Mouse (Mus musculus) hindbrain, postnatal 0 days (tissue): ENCODE data around the gene Setx. TPM values are rescaled to one million over a fixed set of nuclear protein-coding genes. Genes with fewer than 3 reads are reported as not detected.

Source experiments
- ATAC-seq: fragments of 200-750 bp; cut with Nextera tagmentation; 2 replicates; pipeline ENCODE4 v1.8.0; 2017; ENCODE audit warnings: mild to moderate bottlenecking, moderate TSS enrichment, moderate library complexity
- DNase-seq: peaks from one replicate; pipeline ENCODE4 v3.0.0-alpha.2; 2015; ENCODE audit warnings: low spot score
- H3K27ac ChIP-seq: fragments of 300-500 bp; sonication (generic); 2 replicates; pipeline ENCODE4 v1.5.1; 2014; ENCODE audit warnings: mild to moderate bottlenecking
- H3K27me3 ChIP-seq: fragments of 300-500 bp; sonication (generic); 2 replicates; pipeline ENCODE4 v1.6.1; 2014; ENCODE audit warnings: low read length, mixed read lengths; ENCODE audit not compliant: insufficient read depth
- H3K36me3 ChIP-seq: fragments of 300-500 bp; sonication (generic); 2 replicates; pipeline ENCODE4 v1.6.1; 2014; ENCODE audit warnings: low read length, mixed read lengths; ENCODE audit not compliant: insufficient read depth
- H3K4me1 ChIP-seq: fragments of 300-500 bp; sonication (generic); 2 replicates; pipeline ENCODE4 v1.6.1; 2014; ENCODE audit warnings: antibody characterized with exemption, low read length, mixed read lengths; ENCODE audit not compliant: insufficient read depth
- H3K4me2 ChIP-seq: fragments of 300-500 bp; sonication (generic); 2 replicates; pipeline ENCODE4 v1.6.1; 2014; ENCODE audit warnings: low read depth, mild to moderate bottlenecking, low read length, moderate library complexity, mixed read lengths
- H3K4me3 ChIP-seq: fragments of 300-500 bp; sonication (generic); 2 replicates; pipeline ENCODE4 v1.5.1; 2014; ENCODE audit warnings: low read length
- H3K9ac ChIP-seq: fragments of 300-500 bp; sonication (generic); replicated peaks from 2 replicates; pipeline ENCODE4 v1.6.1; 2014; ENCODE audit warnings: mild to moderate bottlenecking, low read length, moderate library complexity, mixed read lengths
- H3K9me3 ChIP-seq: fragments of 300-500 bp; sonication (generic); 2 replicates; pipeline ENCODE4 v1.6.1; 2016; ENCODE audit warnings: low read length, mixed read lengths
- CTCF ChIP-seq: IDR thresholded peaks from 2 replicates; pipeline ENCODE4 v1.5.1; 2016; ENCODE audit warnings: antibody characterized with exemption, control low read depth, low read depth
- WGBS: fragments of 180-500 bp; shearing (Covaris S2); extraction: QIAGEN DNeasy Blood & Tissue Kit; methylation state at CpG from one replicate; pipeline ENCODE4 v1.1.7; 2014; 5-methylcytosine and 5-hydroxymethylcytosine counted together
- polyA plus RNA-seq: library from polyadenylated mRNA; unstranded; fragments of >200 nt; fragmentation: Nextera tagmentation; extraction: Ambion mirVana; gene quantifications from 2 replicates; pipeline ENCODE4 v1.2.1, GENCODE M21; 2015
- total RNA-seq: library from RNA; depleted of rRNA; stranded (reverse); fragments of >200 nt; gene quantifications from 2 replicates; pipeline ENCODE4 v1.2.3, GENCODE M21; 2014; rRNA removed

Setx gene
- total and polyA plus RNA-seq, 2 experiments from 2014 or later = 15.2 to 31.1 TPM

DNA sequence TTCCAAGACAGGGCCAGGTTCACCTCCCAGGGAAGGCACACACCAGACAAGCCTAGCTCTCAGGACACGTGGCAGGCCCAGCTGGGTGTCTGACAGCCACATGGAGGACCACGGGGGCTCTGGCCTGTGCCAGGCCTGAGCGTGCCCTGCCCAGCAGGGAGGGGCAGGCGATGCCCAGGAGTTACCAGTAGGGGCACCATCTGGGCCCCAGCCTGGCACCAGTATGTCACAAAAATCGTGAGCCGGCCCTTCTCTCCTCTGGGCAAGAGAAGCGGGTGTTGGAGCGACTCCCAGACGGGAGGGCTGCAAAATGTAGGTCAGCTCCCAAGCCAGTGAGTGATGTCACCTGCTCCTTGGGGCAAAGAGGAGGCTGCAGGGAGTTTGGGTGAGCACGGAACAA is 93.9 kb downstream of the Setx start:
- peak; percentile 88 for DNase-seq
- peak; percentile 90 for ATAC-seq
- no peaks in the 10 kb centered on the region for H3K27me3 ChIP-seq
- no peaks in the 10 kb centered on the region for H3K36me3 ChIP-seq
- WGBS = 28% methylated on average over 10 of the region's 10 CpGs
- H3K4me3 ChIP-seq = no peak overlapping the region
- no peak overlapping the region for H3K9ac ChIP-seq
- H3K9me3 ChIP-seq = no peaks in the 10 kb centered on the region
- 0 out of 2 replicates have a peak, but pooled peaks cover 3% of the 10 kb centered on the region for H3K4me1 ChIP-seq
- peak overlapping the region; percentile 1; the same call in 1 of the 2 replicates for H3K27ac ChIP-seq
- peak; percentile 69 for TF ChIP-seq CTCF
- no peak overlapping the region for H3K4me2 ChIP-seq

DNA sequence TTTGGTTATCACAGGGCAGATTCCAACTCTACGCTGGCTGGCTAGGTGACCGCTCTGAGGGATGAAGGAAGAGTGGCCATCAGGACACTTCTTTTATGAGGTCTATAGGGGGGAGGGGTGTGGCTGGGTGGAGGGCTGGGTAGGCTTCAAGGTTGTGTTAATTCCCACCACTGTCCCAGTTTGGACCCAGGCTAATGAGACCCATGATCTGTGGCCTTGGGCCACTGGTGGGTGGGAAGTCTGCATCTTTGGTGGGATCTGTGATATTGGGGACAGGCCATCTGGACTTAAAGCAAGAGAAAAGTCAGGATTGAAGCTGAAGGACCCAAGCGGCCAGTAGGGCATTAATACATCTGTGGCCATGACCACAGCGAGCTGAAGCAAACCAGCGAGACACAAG is 94.8 kb downstream of the Setx start:
- Histone ChIP-seq H3K9ac (no peak overlapping the region), H3K9me3 (no peaks in the 10 kb centered on the region), H3K27ac (no peak overlapping the region), H3K4me2 (no peak overlapping the region), H3K4me1 (0 out of 2 replicates have a peak, but pooled peaks cover 3% of the 10 kb centered on the region), H3K27me3 (no peaks in the 10 kb centered on the region), H3K36me3 (no peaks in the 10 kb centered on the region), H3K4me3 (no peak overlapping the region)
- 87% methylated on average over 5 of the region's 5 CpGs for WGBS
- ATAC-seq (no peak), DNase-seq (no peak)
- TF ChIP-seq CTCF = no peak

DNA sequence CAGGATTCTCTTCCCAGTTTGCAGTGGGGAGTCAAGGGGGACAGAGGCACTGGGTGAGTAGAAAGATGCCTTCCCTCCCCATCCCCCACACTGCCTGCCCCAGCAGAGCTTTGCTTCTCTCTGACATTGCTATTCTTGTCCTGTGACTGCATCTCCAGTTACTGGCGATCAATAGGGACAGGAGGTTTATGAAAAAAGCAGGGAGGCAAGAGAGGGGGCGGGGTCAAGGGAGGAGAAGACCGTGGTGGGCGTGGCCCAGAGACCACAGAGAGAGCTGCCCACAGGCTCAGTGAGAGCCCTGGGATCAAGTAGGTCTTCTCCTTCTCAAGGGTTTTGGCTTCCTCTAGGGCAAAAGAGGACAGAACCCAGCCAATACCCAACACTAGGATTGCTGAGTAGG is 98.3 kb downstream of the Setx start:
- no peak overlapping the region for H3K4me3 ChIP-seq
- H3K9ac ChIP-seq = no peak overlapping the region
- H3K36me3 ChIP-seq = no peaks in the 10 kb centered on the region
- H3K9me3 ChIP-seq = no peaks in the 10 kb centered on the region
- WGBS = 16% methylated on average over 4 of the region's 4 CpGs
- no peaks in the 10 kb centered on the region for H3K27me3 ChIP-seq
- no peak for DNase-seq
- H3K27ac ChIP-seq = no peak overlapping the region
- H3K4me2 ChIP-seq = no peak overlapping the region
- no peak for TF ChIP-seq CTCF
- no peak for ATAC-seq
- 0 out of 2 replicates have a peak, but pooled peaks cover 3% of the 10 kb centered on the region for H3K4me1 ChIP-seq

DNA sequence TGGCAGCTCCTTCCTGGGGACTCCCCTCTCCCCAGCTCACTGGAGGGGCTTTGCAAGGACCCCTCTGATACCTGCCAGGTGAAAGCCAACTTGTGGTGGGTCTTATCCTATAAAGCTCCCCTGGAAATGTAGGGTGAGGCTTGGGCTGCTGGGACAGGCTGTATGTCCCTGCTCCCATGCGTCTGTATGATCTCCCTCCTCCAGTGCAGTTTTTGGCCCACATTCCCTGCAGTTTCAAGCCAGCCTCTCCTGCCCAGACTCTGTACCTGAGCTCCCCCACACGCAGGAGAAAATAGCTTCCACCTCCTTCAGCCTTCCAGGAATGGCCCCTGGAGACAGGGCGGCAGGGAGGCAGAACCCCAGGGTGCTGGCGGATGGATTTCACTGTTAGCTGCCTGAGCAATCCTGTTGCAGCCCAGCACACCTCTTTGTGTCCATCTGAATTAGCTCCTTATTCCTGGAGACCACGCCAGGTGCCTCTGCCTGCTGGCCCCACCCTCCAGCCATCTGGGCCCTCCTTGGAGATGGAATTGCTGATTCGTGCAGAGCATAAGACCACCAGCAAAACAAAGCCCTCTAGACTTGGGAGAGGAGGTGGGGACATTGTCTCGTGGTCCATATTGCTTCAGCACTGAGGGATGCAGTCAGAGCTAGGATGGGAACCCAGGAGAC is 99.7 kb downstream of the Setx start:
- Histone ChIP-seq H3K36me3 (no peaks in the 10 kb centered on the region), H3K9ac (no peak overlapping the region), H3K27me3 (no peaks in the 10 kb centered on the region), H3K9me3 (no peaks in the 10 kb centered on the region), H3K4me2 (no peak overlapping the region), H3K27ac (no peak overlapping the region), H3K4me1 (no peaks in the 10 kb centered on the region), H3K4me3 (no peak overlapping the region)
- WGBS = 49% methylated on average over 7 of the region's 7 CpGs
- ATAC-seq (no peak), DNase-seq (no peak)
- TF ChIP-seq CTCF = no peak

DNA sequence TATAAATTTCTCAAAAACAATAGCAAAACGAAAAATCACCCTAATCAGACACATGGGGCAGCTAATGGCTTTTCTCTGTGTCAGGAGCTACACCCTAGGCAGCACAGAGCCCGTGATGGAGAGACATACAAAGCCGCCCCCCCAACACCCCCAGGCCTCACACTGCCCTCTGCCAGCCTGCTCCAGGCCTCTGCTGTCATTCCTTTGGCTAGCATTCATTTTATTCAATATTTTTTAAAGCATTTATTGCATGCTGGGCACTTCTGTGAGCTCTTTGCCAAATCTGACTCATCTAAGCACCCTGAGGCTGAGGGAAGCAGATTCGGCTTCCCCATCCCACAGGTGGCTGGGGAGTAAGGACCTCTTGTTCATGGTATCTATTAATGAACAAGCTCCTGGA is 102.7 kb downstream of the Setx start:
- WGBS = 68% methylated on average over 4 of the region's 4 CpGs
- Histone ChIP-seq H3K27me3 (no peaks in the 10 kb centered on the region), H3K4me1 (peaks cover 4% of the 10 kb centered on the region), H3K4me3 (no peak overlapping the region), H3K4me2 (no peak overlapping the region), H3K27ac (no peak overlapping the region), H3K9me3 (no peaks in the 10 kb centered on the region), H3K9ac (no peak overlapping the region), H3K36me3 (no peaks in the 10 kb centered on the region)
- ATAC-seq (no peak), DNase-seq (no peak)
- TF ChIP-seq CTCF = no peak

DNA sequence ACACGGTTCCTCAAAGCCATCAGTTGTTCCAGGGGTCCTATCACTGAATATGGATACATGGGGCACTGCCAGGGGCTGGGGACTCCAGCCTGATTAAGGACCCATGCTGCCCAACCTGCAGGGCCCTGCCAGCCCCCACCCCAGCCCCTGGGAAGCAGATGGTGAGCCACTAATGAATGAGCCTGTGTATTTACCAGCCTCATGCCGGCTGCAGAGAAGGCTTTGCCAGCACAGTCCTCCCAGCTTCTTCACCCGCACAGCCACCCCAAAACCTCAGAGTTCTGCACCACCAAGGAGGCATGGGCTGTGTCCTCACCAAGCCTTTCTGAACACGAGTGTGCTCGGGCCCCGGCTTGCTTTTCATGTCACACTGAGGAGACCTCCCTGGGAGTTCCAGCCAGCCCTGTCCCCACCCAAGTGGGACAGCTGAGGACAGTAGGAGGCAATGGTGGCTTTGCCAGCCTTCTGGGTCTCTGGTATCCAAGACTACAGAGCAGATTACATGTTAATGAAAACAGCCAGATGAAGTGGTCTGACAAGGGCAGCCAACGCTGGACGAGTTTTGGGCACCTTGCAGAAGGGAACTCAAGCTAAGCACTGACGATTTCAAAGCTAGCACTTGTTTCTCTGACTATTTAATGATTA is 106.3 kb downstream of the Setx start:
- no peaks in the 10 kb centered on the region for H3K36me3 ChIP-seq
- H3K4me1 ChIP-seq = peaks cover 4% of the 10 kb centered on the region
- ATAC-seq (peak; percentile 71; the same call in 1 of the 2 replicates), DNase-seq (peak; percentile 56)
- H3K9me3 ChIP-seq = no peaks in the 10 kb centered on the region
- no peak for TF ChIP-seq CTCF
- H3K4me2 ChIP-seq = no peak overlapping the region
- 27% methylated on average over 9 of the region's 9 CpGs for WGBS
- 0 out of 2 replicates have a peak overlapping the region, but pooled peaks have one; percentile 4 for H3K27ac ChIP-seq
- H3K9ac ChIP-seq = no peak overlapping the region
- no peak overlapping the region for H3K4me3 ChIP-seq
- no peaks in the 10 kb centered on the region for H3K27me3 ChIP-seq

Other genes starting within 250 kb of the Setx start
- gene Barhl1, start 207.5 kb upstream of the Setx start, total RNA-seq = 43.0 and 50.7 TPM in 2 replicates
- 51.1 and 52.1 TPM in 2 replicates for gene Barhl1, start 207.5 kb upstream of the Setx start, polyA plus RNA-seq
- 0.58 and 0.83 TPM in 2 replicates for gene Cfap77, start 69.1 kb upstream of the Setx start, total RNA-seq
- 0.96 and 1.1 TPM in 2 replicates for gene Cfap77, start 69.1 kb upstream of the Setx start, polyA plus RNA-seq
- gene Ttf1, start 63.9 kb upstream of the Setx start, total RNA-seq = 3.9 and 4.6 TPM in 2 replicates
- gene Ttf1, start 63.9 kb upstream of the Setx start, polyA plus RNA-seq = 3.3 and 5.2 TPM in 2 replicates
- gene Ntng2, start 128.8 kb downstream of the Setx start, total RNA-seq = 30.3 and 34.5 TPM in 2 replicates
- 3.4 and 4.6 TPM in 2 replicates for gene Ntng2, start 128.8 kb downstream of the Setx start, polyA plus RNA-seq
- 67.9 and 70.3 TPM in 2 replicates for gene Med27, start 222.6 kb downstream of the Setx start, total RNA-seq
- 58.8 and 60.7 TPM in 2 replicates for gene Med27, start 222.6 kb downstream of the Setx start, polyA plus RNA-seq